ENCODE assay signal across 23 mouse cellular contexts in genomic region chr8:118797127-118797526, GRCm38 (mm10).
A peak's percentile ranks its signal among the peaks of the same experiment; 100 is the strongest.
DNase-seq lines count a peak whose midpoint lies in the region; ATAC-seq and TF ChIP-seq lines count a peak whose summit lies in the region.
"Had no signal": no experiment of that assay in that cellular context is flagged by ENCODE, and none has a peak within 500 bp of the region (broad histone marks: within the 10 kb centered on the region; RNA-seq: fewer than 3 reads in every experiment).

No protein-coding gene starts in this region.

- H3K27me3 ChIP-seq in hindbrain, postnatal 0 days (ENCODE audit: insufficient read depth, low read length) = no peaks in the 10 kb centered on the region
- no peaks in the 10 kb centered on the region for H3K27me3 ChIP-seq in hindbrain, embryonic 14.5 days (ENCODE audit: control insufficient read depth, insufficient read depth, low read length)
- H3K27me3 ChIP-seq in E14TG2a.4 (ENCODE audit: insufficient read depth, low read length) = peaks cover 7% of the 10 kb centered on the region
- H3K27me3 ChIP-seq: embryonic facial prominence, embryonic 13.5 days; forebrain, embryonic 15.5 days; heart, embryonic 15.5 days; hindbrain, embryonic 15.5 days; Patski had no signal

- WGBS in hindbrain, postnatal 0 days = 50% methylated on average over 3 of the region's 3 CpGs
- 57% methylated on average over 3 of the region's 3 CpGs for WGBS in hindbrain, embryonic 14.5 days

- peak; percentile 9 for DNase-seq in embryo, embryonic 10.5 days (ENCODE audit: low spot score)
- DNase-seq in embryo, embryonic 9.5 days (ENCODE audit: extremely low spot score) = no peak
- DNase-seq in hindbrain, postnatal 0 days (ENCODE audit: low spot score) = peak; percentile 51
- DNase-seq in hindbrain, embryonic 14.5 days (ENCODE audit: low spot score) = no peak
- DNase-seq in brain, adult 2 months (ENCODE audit: low read depth, low spot score) = peak; percentile 30
- DNase-seq in thymus, postnatal 36 days = no peak
- DNase-seq: adrenal gland, adult 8-10 months; adrenal gland, postnatal 36 days; B cell, adult 2 months; cerebellum, adult 18-20 months; cerebellum, adult 9-11 months; gastrocnemius, postnatal 10 days; heart, adult 18-20 months; heart, postnatal 14 days; kidney, adult 11 months had no signal

- peaks cover 3% of the 10 kb centered on the region; the same call in 1 of the 2 replicates for H3K4me1 ChIP-seq in hindbrain, postnatal 0 days (ENCODE audit: insufficient read depth, low read length)
- H3K4me1 ChIP-seq in hindbrain, embryonic 14.5 days (replicated peaks; ENCODE audit: control insufficient read depth, insufficient read depth, low read length) = no peaks in the 10 kb centered on the region
- peaks cover 72% of the 10 kb centered on the region for H3K4me1 ChIP-seq in E14TG2a.4 (replicated peaks; ENCODE audit: low read depth, low read length)
- H3K4me1 ChIP-seq: embryonic facial prominence, embryonic 13.5 days; forebrain, embryonic 15.5 days; heart, embryonic 15.5 days had no signal

- ATAC-seq in hindbrain, postnatal 0 days = no peak
- ATAC-seq in hindbrain, embryonic 14.5 days (ENCODE audit: low FRiP score) = no peak
- ATAC-seq: CD4-positive, CD25-positive, alpha-beta regulatory T cell, adult 4 months; forebrain, embryonic 15.5 days; Patski had no signal

- no peaks in the 10 kb centered on the region for H3K36me3 ChIP-seq in hindbrain, postnatal 0 days (ENCODE audit: insufficient read depth, low read length)
- no peaks in the 10 kb centered on the region for H3K36me3 ChIP-seq in hindbrain, embryonic 14.5 days (replicated peaks; ENCODE audit: control insufficient read depth, insufficient read depth)
- peaks cover 3% of the 10 kb centered on the region; the same call in 1 of the 2 replicates for H3K36me3 ChIP-seq in E14TG2a.4 (ENCODE audit: insufficient read depth, low read length)
- H3K36me3 ChIP-seq: embryonic facial prominence, embryonic 13.5 days; forebrain, embryonic 15.5 days; heart, embryonic 15.5 days; hindbrain, embryonic 15.5 days had no signal

- H3K27ac ChIP-seq in hindbrain, postnatal 0 days = no peak overlapping the region
- H3K27ac ChIP-seq in hindbrain, embryonic 14.5 days = no peak overlapping the region
- H3K27ac ChIP-seq: embryonic facial prominence, embryonic 13.5 days; forebrain, embryonic 15.5 days; heart, embryonic 15.5 days; hindbrain, embryonic 15.5 days had no signal

- H3K4me3 ChIP-seq in hindbrain, postnatal 0 days (ENCODE audit: low read length) = no peak overlapping the region
- H3K4me3 ChIP-seq in hindbrain, embryonic 14.5 days (replicated peaks; ENCODE audit: low read length) = no peak overlapping the region
- H3K4me3 ChIP-seq in E14TG2a.4 (replicated peaks; ENCODE audit: low read length) = peak overlapping the region; percentile 26; the same call in 1 of the 2 replicates
- H3K4me3 ChIP-seq: embryonic facial prominence, embryonic 13.5 days; forebrain, embryonic 15.5 days; heart, embryonic 15.5 days; hindbrain, embryonic 15.5 days had no signal

- no peaks in the 10 kb centered on the region for H3K9me3 ChIP-seq in hindbrain, postnatal 0 days (ENCODE audit: low read length)
- no peaks in the 10 kb centered on the region for H3K9me3 ChIP-seq in hindbrain, embryonic 14.5 days (ENCODE audit: control insufficient read depth, low read length)
- peaks cover 25% of the 10 kb centered on the region for H3K9me3 ChIP-seq in E14TG2a.4 (ENCODE audit: low read length)
- H3K9me3 ChIP-seq: forebrain, embryonic 15.5 days; hindbrain, embryonic 15.5 days had no signal

- H3K9ac ChIP-seq in hindbrain, postnatal 0 days (replicated peaks; ENCODE audit: low read length) = no peak overlapping the region
- H3K9ac ChIP-seq in hindbrain, embryonic 14.5 days = no peak overlapping the region
- H3K9ac ChIP-seq: embryonic facial prominence, embryonic 13.5 days; forebrain, embryonic 15.5 days; heart, embryonic 15.5 days; hindbrain, embryonic 15.5 days had no signal

- H3K4me2 ChIP-seq in hindbrain, postnatal 0 days (ENCODE audit: low read depth, low read length) = no peak overlapping the region
- no peak overlapping the region for H3K4me2 ChIP-seq in hindbrain, embryonic 14.5 days (replicated peaks)
- H3K4me2 ChIP-seq: embryonic facial prominence, embryonic 13.5 days; forebrain, embryonic 15.5 days; heart, embryonic 11.5 days; heart, embryonic 15.5 days; hindbrain, embryonic 15.5 days had no signal

- TF ChIP-seq CTCF in hindbrain, postnatal 0 days (IDR thresholded peaks at IDR 0.05; ENCODE audit: low read depth) = no peak
- no peak for TF ChIP-seq CTCF in E14TG2a.4 (conservative IDR thresholded peaks at IDR 0.05; ENCODE audit: low read length)

Comparison
In these comparisons a context has a peak if more than half of its experiments do, and no peak if none do; other contexts are left out.
1. DNase-seq: peak in embryo, embryonic 10.5 days (single experiment), hindbrain, postnatal 0 days (single experiment) and brain, adult 2 months (single experiment); none in embryo, embryonic 9.5 days (single experiment), hindbrain, embryonic 14.5 days (single experiment) and thymus, postnatal 36 days (0 of 2).